Mouse (Mus musculus) ovary, postnatal 36 days (tissue): ENCODE data around the gene Ptpn21.

Experiments
- DNase-seq: peaks from one replicate; pipeline ENCODE4 v3.0.0; 2022; ENCODE audit warnings: low spot score, mixed read lengths

The Ptpn21 gene

DNA sequence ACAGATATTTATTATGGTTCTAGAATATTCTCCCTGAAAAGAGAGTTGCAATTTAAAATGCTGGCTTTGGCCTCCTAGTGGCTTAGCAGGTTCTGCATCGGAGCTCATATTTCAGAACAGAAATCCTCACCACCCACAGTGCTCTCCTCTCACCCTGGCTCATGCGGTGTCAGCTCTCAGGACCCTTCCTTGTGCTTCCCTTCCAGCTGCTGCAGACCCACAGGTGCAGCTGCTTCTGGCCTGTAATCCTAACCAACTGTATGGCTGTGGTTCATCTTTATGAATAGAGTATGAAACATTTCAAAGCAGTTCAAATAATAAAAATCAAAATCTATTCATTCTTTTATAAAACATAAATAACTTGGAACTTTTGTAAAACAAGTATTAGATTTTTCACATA, 80.3 kb downstream of the Ptpn21 start:
- no peak for DNase-seq

- DNase-seq, result no peak
Observed at GRCm38 (mm10) chr12:98644852-98645251, 92.4 kb downstream of the Ptpn21 start.

DNA sequence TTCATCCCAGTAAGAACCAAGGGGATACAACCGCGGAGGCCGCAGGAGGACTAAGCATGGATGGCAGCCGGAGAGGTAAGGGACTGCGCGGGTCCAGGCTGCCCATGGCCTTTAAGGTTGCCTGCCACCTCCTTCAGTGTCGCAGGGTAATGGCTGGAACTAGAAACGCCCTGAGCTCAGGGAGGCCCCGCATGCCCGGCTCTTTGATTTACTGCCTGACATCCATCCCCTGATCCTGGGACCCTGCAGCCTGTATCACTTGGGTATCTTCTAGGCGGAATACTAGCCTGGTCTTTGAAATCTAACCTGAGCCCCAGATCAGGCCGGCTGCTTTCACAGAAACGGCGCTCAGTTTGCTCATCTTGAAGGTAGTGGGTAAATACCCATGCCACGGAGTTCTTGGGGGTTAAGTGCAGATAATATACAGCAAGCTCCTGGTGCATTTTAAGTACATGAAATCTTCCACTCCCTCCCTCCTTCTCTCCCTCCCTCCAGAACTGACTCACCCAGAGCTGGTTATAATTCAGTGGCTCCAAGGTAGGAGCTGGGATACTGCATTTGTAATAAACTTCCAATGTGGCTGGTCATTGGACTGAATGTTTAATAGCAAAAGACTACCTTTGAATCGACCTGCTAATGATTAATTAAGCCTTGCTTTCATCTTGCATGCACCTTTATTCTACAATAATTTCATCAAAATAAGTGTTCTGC, 108.8 kb downstream of the Ptpn21 start:
- no peak for DNase-seq

- peak; percentile 83 for DNase-seq
Observed at GRCm38 (mm10) chr12:98627392-98628259, 109.6 kb downstream of the Ptpn21 start, which contains the start of gene Spata7. Gene Spata7 (plus strand): TSS chr12:98628157.
